Mouse (Mus musculus) kidney, adult 9 months (tissue): ENCODE data around the gene Vwa5b1.
A peak's percentile ranks its signal among the peaks of the same experiment; 100 is the strongest.

ENCODE experiments used
- DNase-seq: peaks from one replicate; pipeline ENCODE4 v3.0.0; 2022

Gene Vwa5b1

GRCm38 (mm10) chr4:138635428-138636145, at the start of gene Vwa5b1:
Gene Vwa5b1, minus strand, starts transcription at chr4:138635884.
- DNase-seq: no peak

GRCm38 (mm10) chr4:138682760-138683159, 47.1 kb upstream of the Vwa5b1 start:
- no peak for DNase-seq

- DNase-seq: no peak
Observed at GRCm38 (mm10) chr4:138680124-138680523, 44.4 kb upstream of the Vwa5b1 start.

- no peak for DNase-seq
Observed at GRCm38 (mm10) chr4:138677579-138677978, 41.9 kb upstream of the Vwa5b1 start.

- DNase-seq: peak; percentile 29
Observed at GRCm38 (mm10) chr4:138676480-138676879, 40.8 kb upstream of the Vwa5b1 start.

- no peak for DNase-seq
Observed at GRCm38 (mm10) chr4:138672160-138672559, 36.5 kb upstream of the Vwa5b1 start.

GRCm38 (mm10) chr4:138670093-138670889, 34.6 kb upstream of the Vwa5b1 start:
- DNase-seq: no peak

- DNase-seq: no peak
Observed at GRCm38 (mm10) chr4:138666521-138666920, 30.8 kb upstream of the Vwa5b1 start.

GRCm38 (mm10) chr4:138659936-138660602, 24.4 kb upstream of the Vwa5b1 start:
- DNase-seq: no peak

GRCm38 (mm10) chr4:138653056-138653455, 17.4 kb upstream of the Vwa5b1 start:
- DNase-seq: no peak

- no peak for DNase-seq
Observed at GRCm38 (mm10) chr4:138651881-138652280, 16.2 kb upstream of the Vwa5b1 start.

GRCm38 (mm10) chr4:138648096-138648635, 12.5 kb upstream of the Vwa5b1 start:
- DNase-seq: peak; percentile 13

GRCm38 (mm10) chr4:138642272-138642671, 6.6 kb upstream of the Vwa5b1 start:
- DNase-seq: no peak

GRCm38 (mm10) chr4:138636146-138636511, 445 bp upstream of the Vwa5b1 start:
- DNase-seq: no peak

GRCm38 (mm10) chr4:138628256-138628655, 7.4 kb downstream of the Vwa5b1 start:
- peak; percentile 58 for DNase-seq

GRCm38 (mm10) chr4:138614454-138614853, 21.2 kb downstream of the Vwa5b1 start:
- DNase-seq: no peak

GRCm38 (mm10) chr4:138601926-138602325, 33.8 kb downstream of the Vwa5b1 start:
- DNase-seq: no peak

- peak; percentile 37 for DNase-seq
Observed at GRCm38 (mm10) chr4:138597904-138598347, 37.8 kb downstream of the Vwa5b1 start.

- no peak for DNase-seq
Observed at GRCm38 (mm10) chr4:138596391-138597130, 39.1 kb downstream of the Vwa5b1 start.

GRCm38 (mm10) chr4:138584946-138585345, 50.7 kb downstream of the Vwa5b1 start:
- DNase-seq: no peak

- no peak for DNase-seq
Observed at GRCm38 (mm10) chr4:138582446-138582845, 53.2 kb downstream of the Vwa5b1 start.

GRCm38 (mm10) chr4:138578406-138578805, 57.3 kb downstream of the Vwa5b1 start:
- DNase-seq: no peak

- DNase-seq: peak; percentile 44
Observed at GRCm38 (mm10) chr4:138576661-138577060, 59.0 kb downstream of the Vwa5b1 start.
